Mouse (Mus musculus) midbrain, embryonic 13.5 days (tissue): ENCODE results near the gene Apopt1. TPM values are rescaled to one million over a fixed set of nuclear protein-coding genes. Genes with fewer than 3 reads are reported as not detected.
A peak's percentile ranks its signal among the peaks of the same experiment; 100 is the strongest.

Experiments
- ATAC-seq: fragments of 200-750 bp; cut with Nextera tagmentation; 2 replicates; pipeline ENCODE4 v1.8.0; 2017; ENCODE audit warnings: mild to moderate bottlenecking, moderate TSS enrichment, moderate library complexity
- H3K27ac ChIP-seq: fragments of 300-500 bp; sonication (generic); 2 replicates; pipeline ENCODE4 v1.5.1; 2015; ENCODE audit warnings: inconsistent platforms, mild to moderate bottlenecking, moderate library complexity
- H3K27me3 ChIP-seq: fragments of 300-500 bp; sonication (generic); 2 replicates; pipeline ENCODE4 v1.6.1; 2015; ENCODE audit warnings: mild to moderate bottlenecking, inconsistent platforms
- H3K36me3 ChIP-seq: fragments of 300-500 bp; sonication (generic); 2 replicates; pipeline ENCODE4 v1.6.1; 2015; ENCODE audit warnings: mild to moderate bottlenecking, inconsistent platforms
- H3K4me1 ChIP-seq: fragments of 300-500 bp; sonication (generic); replicated peaks from 2 replicates; pipeline ENCODE4 v1.6.1; 2015; ENCODE audit warnings: inconsistent platforms
- H3K4me2 ChIP-seq: fragments of 300-500 bp; sonication (generic); replicated peaks from 2 replicates; pipeline ENCODE4 v1.6.1; 2015; ENCODE audit warnings: moderate library complexity, mild to moderate bottlenecking, inconsistent platforms
- H3K4me3 ChIP-seq: fragments of 300-500 bp; sonication (generic); replicated peaks from 2 replicates; pipeline ENCODE4 v1.5.1; 2015; ENCODE audit warnings: mild to moderate bottlenecking, inconsistent platforms
- H3K9ac ChIP-seq: fragments of 300-500 bp; sonication (generic); replicated peaks from 2 replicates; pipeline ENCODE4 v1.6.1; 2015; ENCODE audit warnings: mild to moderate bottlenecking, inconsistent platforms
- H3K9me3 ChIP-seq: fragments of 300-500 bp; sonication (generic); 2 replicates; pipeline ENCODE4 v1.6.1; 2016; ENCODE audit warnings: mild to moderate bottlenecking, inconsistent platforms
- WGBS: fragments of 180-500 bp; shearing (Covaris S2); methylation state at CpG from one replicate; pipeline ENCODE4 v1.1.7; 2015; 5-methylcytosine and 5-hydroxymethylcytosine counted together
- polyA plus RNA-seq: library from polyadenylated mRNA; unstranded; fragments of >200 nt; fragmentation: Nextera tagmentation; extraction: Ambion mirVana; gene quantifications from 2 replicates; pipeline ENCODE4 v1.2.1, GENCODE M21; 2015

Apopt1 gene
- polyA plus RNA-seq, 1 experiment from 2014 or later, result 59.6 TPM

GRCm38 (mm10) chr12:111738754-111739153 lies 25.7 kb downstream of the Apopt1 start:
- Histone ChIP-seq H3K9me3 (no peaks in the 10 kb centered on the region), H3K27ac (no peak overlapping the region), H3K4me3 (no peak overlapping the region), H3K9ac (no peak overlapping the region), H3K4me2 (no peak overlapping the region), H3K27me3 (no peaks in the 10 kb centered on the region), H3K36me3 (peaks cover 5% of the 10 kb centered on the region; the same call in 1 of the 2 replicates), H3K4me1 (no peaks in the 10 kb centered on the region)
- WGBS, result 12% methylated on average over 3 of the region's 3 CpGs
- 0 out of 2 replicates have a peak, but pooled peaks have one; percentile 34 for ATAC-seq

- 85% methylated on average over 8 of the region's 8 CpGs for WGBS
- H3K4me3 ChIP-seq, result no peak overlapping the region
- no peak overlapping the region for H3K27ac ChIP-seq
Observed at GRCm38 (mm10) chr12:111741338-111741737, 28.3 kb downstream of the Apopt1 start.

DNA sequence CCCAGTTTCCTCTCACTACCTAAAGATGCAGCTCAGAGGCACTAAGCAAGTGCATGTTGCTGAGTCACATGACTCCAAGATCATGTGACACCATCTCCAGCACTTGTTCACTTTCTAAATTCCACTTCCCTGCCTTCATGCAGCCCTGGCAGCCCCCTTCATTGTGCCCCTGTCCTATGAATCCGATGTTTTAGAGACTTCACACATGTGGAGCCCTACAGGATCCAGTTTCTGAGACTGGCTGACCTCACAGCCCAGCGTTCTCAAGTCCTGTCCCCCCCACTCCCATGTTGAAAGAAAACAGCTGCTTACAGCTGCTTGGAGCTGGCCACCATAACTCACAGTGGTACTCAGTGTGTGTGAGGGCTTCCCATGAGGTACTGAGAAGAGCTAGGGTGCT lies 30.4 kb downstream of the Apopt1 start:
- H3K4me1 ChIP-seq, result peaks cover 13% of the 10 kb centered on the region
- no peak overlapping the region for H3K4me3 ChIP-seq
- 82% methylated on average over 2 of the region's 2 CpGs for WGBS
- no peaks in the 10 kb centered on the region for H3K27me3 ChIP-seq
- no peak for ATAC-seq
- peaks cover 5% of the 10 kb centered on the region; the same call in 1 of the 2 replicates for H3K36me3 ChIP-seq
- no peaks in the 10 kb centered on the region for H3K9me3 ChIP-seq
- H3K9ac ChIP-seq, result no peak overlapping the region
- no peak overlapping the region for H3K4me2 ChIP-seq
- H3K27ac ChIP-seq, result no peak overlapping the region

More at GRCm38 (mm10) chr12:111741338-111741737, 28.3 kb downstream of the Apopt1 start:
- Histone ChIP-seq H3K4me2 (no peak overlapping the region), H3K36me3 (peaks cover 5% of the 10 kb centered on the region; the same call in 1 of the 2 replicates), H3K9me3 (no peaks in the 10 kb centered on the region), H3K9ac (no peak overlapping the region), H3K27me3 (no peaks in the 10 kb centered on the region), H3K4me1 (peaks cover 10% of the 10 kb centered on the region)
- ATAC-seq, result no peak

- H3K4me2 ChIP-seq, result no peak overlapping the region
- ATAC-seq, result no peak
- no peak overlapping the region for H3K27ac ChIP-seq
- 81% methylated on average over 11 of the region's 11 CpGs for WGBS
- H3K9me3 ChIP-seq, result no peaks in the 10 kb centered on the region
- H3K4me1 ChIP-seq, result peaks cover 13% of the 10 kb centered on the region
- no peak overlapping the region for H3K4me3 ChIP-seq
- peaks cover 5% of the 10 kb centered on the region; the same call in 1 of the 2 replicates for H3K36me3 ChIP-seq
- H3K27me3 ChIP-seq, result no peaks in the 10 kb centered on the region
- no peak overlapping the region for H3K9ac ChIP-seq
Observed at GRCm38 (mm10) chr12:111743981-111744423, 30.9 kb downstream of the Apopt1 start.

DNA sequence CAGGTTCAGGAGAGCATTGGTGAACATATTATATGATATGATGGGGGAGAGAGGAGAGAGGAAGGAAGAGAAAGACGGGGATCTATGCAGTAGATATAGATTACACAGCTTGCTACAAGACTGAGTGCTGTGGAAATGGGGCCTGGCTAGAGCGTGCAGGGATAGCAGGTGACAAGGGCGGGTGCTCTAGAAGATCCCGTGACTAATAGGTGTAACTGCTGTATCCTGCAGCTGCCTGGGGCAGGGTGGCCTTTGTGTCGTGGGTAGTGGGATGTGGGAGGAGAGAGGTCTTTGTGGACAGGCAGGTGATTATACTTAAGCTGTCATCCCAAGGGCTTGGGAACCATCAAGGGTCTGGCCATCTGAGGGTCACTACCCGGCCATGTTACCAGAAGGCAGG lies 32.2 kb downstream of the Apopt1 start:
- no peak overlapping the region for H3K4me3 ChIP-seq
- WGBS, result 75% methylated on average over 6 of the region's 6 CpGs

DNA sequence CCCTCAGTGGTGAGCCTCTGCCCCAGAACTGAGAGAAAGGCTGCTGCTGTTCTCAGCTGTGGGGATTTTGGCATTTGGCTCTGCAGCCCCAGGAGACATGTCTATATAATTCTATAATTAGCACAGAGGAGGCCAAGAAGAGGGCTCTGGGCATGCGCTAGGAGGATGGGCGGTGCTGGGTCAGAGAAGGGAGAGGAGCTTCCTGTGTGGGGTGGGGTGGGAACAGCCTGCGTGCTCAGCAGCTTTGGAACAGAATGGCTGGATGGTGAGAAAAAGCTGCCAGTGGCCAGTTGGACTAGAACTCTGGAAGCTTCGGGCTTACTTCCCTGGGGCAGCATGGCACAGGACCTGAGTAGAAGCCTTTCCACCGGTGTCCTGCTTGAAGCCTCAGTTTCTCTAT lies 33.0 kb downstream of the Apopt1 start:
- peaks cover 13% of the 10 kb centered on the region for H3K4me1 ChIP-seq

More for the DNA sequence above, 32.2 kb downstream of the Apopt1 start:
- Histone ChIP-seq H3K27me3 (no peaks in the 10 kb centered on the region), H3K4me1 (peaks cover 13% of the 10 kb centered on the region), H3K36me3 (no peaks in the 10 kb centered on the region), H3K9me3 (no peaks in the 10 kb centered on the region), H3K4me2 (no peak overlapping the region), H3K9ac (no peak overlapping the region), H3K27ac (no peak overlapping the region; the same call in 1 of the 2 replicates)
- no peak for ATAC-seq

DNA sequence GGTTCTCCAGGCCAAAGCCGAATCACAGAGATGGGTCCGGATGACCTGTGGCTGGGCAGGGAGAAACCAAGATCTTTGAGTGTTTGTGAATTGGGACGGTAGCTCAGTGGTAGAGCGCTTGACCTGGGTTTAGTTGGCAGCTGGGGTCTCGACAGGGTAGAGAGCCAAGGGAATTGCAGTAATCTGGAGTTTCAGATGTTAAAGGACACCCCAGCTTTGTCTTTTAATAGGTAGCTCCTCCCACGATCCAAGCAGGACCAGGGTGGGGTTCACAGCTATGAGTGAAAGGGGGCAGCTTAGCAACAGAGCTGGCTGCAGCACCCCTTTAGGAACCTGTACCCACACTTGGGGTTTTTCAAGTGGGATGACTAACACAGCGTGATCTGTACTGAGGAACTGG lies 34.4 kb downstream of the Apopt1 start:
- H3K4me3 ChIP-seq, result no peak overlapping the region
- no peaks in the 10 kb centered on the region for H3K27me3 ChIP-seq
- no peak overlapping the region for H3K27ac ChIP-seq
- no peaks in the 10 kb centered on the region for H3K9me3 ChIP-seq
- H3K36me3 ChIP-seq, result no peaks in the 10 kb centered on the region
- H3K9ac ChIP-seq, result no peak overlapping the region
- 83% methylated on average over 7 of the region's 7 CpGs for WGBS
- H3K4me1 ChIP-seq, result peaks cover 13% of the 10 kb centered on the region
- no peak overlapping the region for H3K4me2 ChIP-seq
- no peak for ATAC-seq

More for the DNA sequence above, 33.0 kb downstream of the Apopt1 start:
- no peaks in the 10 kb centered on the region for H3K9me3 ChIP-seq
- H3K27ac ChIP-seq, result peak overlapping the region; percentile 36; the same call in 1 of the 2 replicates
- H3K36me3 ChIP-seq, result no peaks in the 10 kb centered on the region
- no peak overlapping the region for H3K4me3 ChIP-seq
- peak overlapping the region; percentile 40; the same call in 1 of the 2 replicates for H3K9ac ChIP-seq
- H3K4me2 ChIP-seq, result no peak overlapping the region
- 78% methylated on average over 5 of the region's 5 CpGs for WGBS
- 0 out of 2 replicates have a peak, but pooled peaks have one; percentile 53 for ATAC-seq
- H3K27me3 ChIP-seq, result no peaks in the 10 kb centered on the region

GRCm38 (mm10) chr12:111750739-111751138 lies 37.7 kb downstream of the Apopt1 start:
- no peak overlapping the region for H3K27ac ChIP-seq
- no peak overlapping the region for H3K4me2 ChIP-seq
- no peak for ATAC-seq
- no peaks in the 10 kb centered on the region for H3K27me3 ChIP-seq
- H3K36me3 ChIP-seq, result no peaks in the 10 kb centered on the region
- no peaks in the 10 kb centered on the region for H3K9me3 ChIP-seq
- H3K4me3 ChIP-seq, result no peak overlapping the region
- no peak overlapping the region for H3K9ac ChIP-seq
- H3K4me1 ChIP-seq, result peaks cover 8% of the 10 kb centered on the region; the same call in 1 of the 2 replicates
- WGBS, result 97% methylated on average over 3 of the region's 3 CpGs

- Histone ChIP-seq H3K9me3 (no peaks in the 10 kb centered on the region), H3K4me2 (no peak overlapping the region), H3K4me3 (no peak overlapping the region), H3K27ac (no peak overlapping the region), H3K36me3 (no peaks in the 10 kb centered on the region), H3K27me3 (no peaks in the 10 kb centered on the region), H3K9ac (no peak overlapping the region), H3K4me1 (peaks cover under 1% of the 10 kb centered on the region; the same call in 1 of the 2 replicates)
- WGBS, result 94% methylated on average over 6 of the region's 6 CpGs
- ATAC-seq, result no peak
Observed at GRCm38 (mm10) chr12:111752491-111752890, 39.4 kb downstream of the Apopt1 start.

DNA sequence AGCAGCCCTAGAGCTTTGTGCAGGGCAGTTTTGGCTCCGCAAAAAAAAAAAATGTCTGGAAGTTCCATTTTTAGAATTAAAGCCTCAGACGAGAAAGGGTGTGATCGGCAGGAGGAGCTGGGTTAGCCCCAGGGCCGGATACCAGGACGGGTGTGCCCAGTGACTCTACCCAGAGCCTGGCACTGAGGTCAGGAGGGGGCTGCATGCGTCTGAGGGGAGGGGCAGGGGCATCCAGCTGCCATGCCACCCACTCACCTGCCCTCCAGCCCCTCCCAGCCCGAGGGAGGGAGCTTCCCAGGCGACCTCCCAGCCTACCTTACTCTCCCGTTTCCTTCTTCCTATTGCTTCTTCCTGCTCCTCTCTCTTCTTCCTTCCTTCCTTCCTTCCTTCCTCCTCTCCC lies 40.3 kb downstream of the Apopt1 start:
- Histone ChIP-seq H3K27me3 (no peaks in the 10 kb centered on the region), H3K36me3 (no peaks in the 10 kb centered on the region), H3K27ac (no peak overlapping the region), H3K4me1 (peaks cover 9% of the 10 kb centered on the region), H3K4me3 (no peak overlapping the region), H3K9me3 (no peaks in the 10 kb centered on the region), H3K9ac (no peak overlapping the region), H3K4me2 (no peak overlapping the region)
- no peak for ATAC-seq
- WGBS, result 68% methylated on average over 9 of the region's 9 CpGs

DNA sequence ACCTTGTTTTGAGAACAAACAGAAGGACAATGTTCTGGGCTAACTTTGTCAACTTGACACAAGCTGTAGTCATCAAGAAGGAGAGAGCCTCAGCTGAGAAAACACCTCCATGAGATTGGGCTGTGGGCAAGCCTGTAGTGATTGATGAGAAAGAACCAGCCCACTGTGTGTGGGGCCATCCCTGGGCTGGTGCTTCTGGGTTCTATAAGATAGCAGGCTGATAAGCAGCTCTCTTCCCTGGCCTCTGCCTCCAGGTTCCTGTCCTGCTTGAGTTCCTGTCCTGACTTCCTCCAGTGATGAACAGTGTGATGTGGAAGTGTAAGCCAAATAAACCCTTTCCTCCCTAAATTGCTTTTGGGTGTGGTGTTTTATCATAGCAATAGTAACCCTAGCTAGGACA lies 41.6 kb downstream of the Apopt1 start:
- no peak for ATAC-seq
- no peak overlapping the region for H3K4me2 ChIP-seq

GRCm38 (mm10) chr12:111755231-111755630 lies 42.2 kb downstream of the Apopt1 start:
- Histone ChIP-seq H3K4me2 (no peak overlapping the region), H3K4me3 (no peak overlapping the region), H3K36me3 (no peaks in the 10 kb centered on the region), H3K9ac (no peak overlapping the region), H3K27ac (no peak overlapping the region), H3K4me1 (peaks cover 18% of the 10 kb centered on the region), H3K9me3 (no peaks in the 10 kb centered on the region), H3K27me3 (no peaks in the 10 kb centered on the region)
- WGBS, result 71% methylated on average over 2 of the region's 2 CpGs
- no peak for ATAC-seq

More for the DNA sequence above, 41.6 kb downstream of the Apopt1 start:
- no peak overlapping the region for H3K9ac ChIP-seq
- no peak overlapping the region for H3K27ac ChIP-seq
- no peaks in the 10 kb centered on the region for H3K36me3 ChIP-seq
- no peaks in the 10 kb centered on the region for H3K27me3 ChIP-seq
- no peaks in the 10 kb centered on the region for H3K9me3 ChIP-seq
- H3K4me3 ChIP-seq, result no peak overlapping the region
- peaks cover 13% of the 10 kb centered on the region for H3K4me1 ChIP-seq
